9 mouse cellular contexts compared by ENCODE assay signal in the genomic region with DNA sequence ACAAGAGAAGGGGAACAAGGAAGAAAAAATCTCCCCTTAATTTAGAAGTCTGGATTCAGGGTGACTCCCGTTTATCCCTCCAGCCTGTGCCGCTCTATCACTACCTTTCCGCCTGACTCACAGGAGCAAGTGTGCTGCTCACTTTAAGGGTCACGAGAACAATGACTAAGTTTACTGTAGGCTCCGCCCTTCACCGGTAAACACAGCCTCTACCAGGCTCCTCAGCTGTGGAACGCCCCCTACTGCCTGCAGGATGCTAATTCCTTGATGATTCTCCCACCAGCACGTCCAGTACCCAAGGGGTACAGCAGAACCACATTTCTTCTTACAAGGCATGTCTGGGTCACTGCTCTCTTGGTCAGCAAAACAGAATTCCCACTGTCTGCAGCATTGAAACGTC.
A peak's percentile ranks its signal among the peaks of the same experiment; 100 is the strongest.
DNase-seq lines count a peak whose midpoint lies in the region; ATAC-seq lines count a peak whose summit lies in the region.
"Had no signal": no experiment of that assay in that cellular context is flagged by ENCODE, and none has a peak within 500 bp of the region (broad histone marks: within the 10 kb centered on the region; RNA-seq: fewer than 3 reads in every experiment).

No protein-coding gene starts in this region.

- ATAC-seq in heart, embryonic 13.5 days (ENCODE audit: extremely low read depth, insufficient number of reproducible peaks, low FRiP score, low TSS enrichment): no peak
- ATAC-seq in erythroid progenitor cell, adult 5-6 weeks (replicated peaks; ENCODE audit: low FRiP score, poor library complexity, severe bottlenecking): no peak

- intact Hi-C loops in heart, postnatal 25 days (cut with DNase I): loop anchor here (5.0 kb wide), 4 partner anchors 35 to 185 kb away; no protein-coding TSS in a partner anchor

- H3K9ac ChIP-seq in heart, embryonic 13.5 days: no peak overlapping the region

- DNase-seq in heart, adult 18-20 months: peak; percentile 30 to 41
- no peak for DNase-seq in heart, postnatal 25 days (ENCODE audit: low spot score)
- peak; percentile 86 for DNase-seq in adrenal gland, adult 2 months
- DNase-seq in kidney, postnatal 25 days: peak; percentile 83 to 90
- peak; percentile 34 for DNase-seq in naive thymus-derived CD4-positive, alpha-beta T cell, adult 2 months (ENCODE audit: low read depth)
- no peak for DNase-seq in spleen, adult 18-20 months

- 9% methylated on average over 9 of the region's 9 CpGs for WGBS in heart, embryonic 13.5 days

- no peaks in the 10 kb centered on the region for H3K9me3 ChIP-seq in heart, embryonic 13.5 days

- peaks cover 90% of the 10 kb centered on the region for H3K27me3 ChIP-seq in heart, embryonic 13.5 days (replicated peaks)

- H3K36me3 ChIP-seq in heart, embryonic 13.5 days: no peaks in the 10 kb centered on the region

- 0 out of 2 replicates have a peak, but pooled peaks cover 5% of the 10 kb centered on the region for H3K4me1 ChIP-seq in heart, embryonic 13.5 days

- H3K4me3 ChIP-seq in heart, embryonic 13.5 days: no peak overlapping the region
- H3K4me3 ChIP-seq: myocyte had no signal

- H3K27ac ChIP-seq in heart, embryonic 13.5 days (replicated peaks): no peak overlapping the region

- H3K4me2 ChIP-seq in heart, embryonic 13.5 days: peak overlapping the region; percentile 33

Comparison
In these comparisons a context has a peak if more than half of its experiments do, and no peak if none do; other contexts are left out.
1. DNase-seq: peak in heart, adult 18-20 months (2 of 2), adrenal gland, adult 2 months (single experiment), kidney, postnatal 25 days (2 of 2) and naive thymus-derived CD4-positive, alpha-beta T cell, adult 2 months (single experiment); none in heart, postnatal 25 days (single experiment) and spleen, adult 18-20 months (0 of 2).